Mouse (Mus musculus): ENCODE measurements around the gene Fbn1.

GRCm38 (mm10) chr2:125543646-125544045, 35.9 kb upstream of the Fbn1 start:
- TF ChIP-seq CTCF (IDR thresholded peaks at IDR 0.05; ENCODE audit: control insufficient read depth, insufficient read depth, low read length) (no peak), POLR2A (IDR thresholded peaks at IDR 0.05; ENCODE audit: borderline replicate concordance, control insufficient read depth, low read depth, low read length) (no peak)
